11 mouse cellular contexts compared by ENCODE assay signal in the genomic region with DNA sequence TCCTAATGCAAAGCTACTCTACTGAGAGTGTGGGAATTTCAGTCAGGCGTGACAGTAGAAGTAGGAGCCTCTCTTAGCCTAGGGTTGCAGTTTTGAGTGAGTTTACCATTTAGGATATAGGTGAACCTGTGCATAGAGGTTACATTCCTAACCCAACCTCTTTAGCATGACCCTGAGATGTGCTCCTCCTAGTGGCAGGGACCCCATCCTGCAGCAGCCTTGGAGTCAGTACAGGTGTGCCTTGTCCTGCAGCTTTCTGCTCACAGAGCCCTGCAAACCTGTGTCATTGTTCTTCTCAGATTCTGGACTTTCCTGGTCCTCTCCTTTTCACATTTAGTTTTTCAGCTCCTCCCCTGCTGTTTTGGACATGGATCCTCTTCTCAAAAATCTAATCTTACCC.
DNase-seq lines count a peak whose midpoint lies in the region; ATAC-seq and TF ChIP-seq lines count a peak whose summit lies in the region.
"Had no signal": no experiment of that assay in that cellular context is flagged by ENCODE, and none has a peak within 500 bp of the region (broad histone marks: within the 10 kb centered on the region; RNA-seq: fewer than 3 reads in every experiment).

No protein-coding gene starts in this region.

- no peaks in the 10 kb centered on the region for H3K4me1 ChIP-seq in intestine, postnatal 0 days (replicated peaks; ENCODE audit: control insufficient read depth, insufficient read depth, low read length)
- no peaks in the 10 kb centered on the region for H3K4me1 ChIP-seq in intestine, embryonic 15.5 days (replicated peaks)
- no peaks in the 10 kb centered on the region for H3K4me1 ChIP-seq in spleen, adult 2 months (ENCODE audit: control insufficient read depth, insufficient read depth, insufficient read length)
- H3K4me1 ChIP-seq in midbrain, embryonic 11.5 days (ENCODE audit: control insufficient read depth, insufficient read depth, low read length), result no peaks in the 10 kb centered on the region
- H3K4me1 ChIP-seq in forebrain, embryonic 16.5 days (replicated peaks; ENCODE audit: control insufficient read depth, insufficient read depth, low read length), result peaks cover 7% of the 10 kb centered on the region
- H3K4me1 ChIP-seq: heart, embryonic 15.5 days had no signal

- no peak overlapping the region for H3K27ac ChIP-seq in intestine, postnatal 0 days (ENCODE audit: low read depth, low read length)
- no peak overlapping the region for H3K27ac ChIP-seq in intestine, embryonic 15.5 days
- H3K27ac ChIP-seq in spleen, adult 2 months (ENCODE audit: insufficient read depth, low read length), result no peak overlapping the region
- H3K27ac ChIP-seq in midbrain, embryonic 11.5 days (ENCODE audit: low read depth, low read length), result no peak overlapping the region
- H3K27ac ChIP-seq in forebrain, embryonic 16.5 days (ENCODE audit: low read length), result no peak overlapping the region
- H3K27ac ChIP-seq: heart, embryonic 15.5 days had no signal

- no peaks in the 10 kb centered on the region for H3K36me3 ChIP-seq in intestine, postnatal 0 days (ENCODE audit: control insufficient read depth, insufficient read depth)
- H3K36me3 ChIP-seq in intestine, embryonic 15.5 days, result no peaks in the 10 kb centered on the region
- H3K36me3 ChIP-seq in spleen, adult 2 months (ENCODE audit: control insufficient read depth, insufficient read depth, low read length), result no peaks in the 10 kb centered on the region
- H3K36me3 ChIP-seq in midbrain, embryonic 11.5 days (ENCODE audit: control insufficient read depth, insufficient read depth, low read length), result no peaks in the 10 kb centered on the region
- H3K36me3 ChIP-seq in forebrain, embryonic 16.5 days (ENCODE audit: control insufficient read depth, insufficient read depth), result no peaks in the 10 kb centered on the region
- H3K36me3 ChIP-seq: heart, embryonic 15.5 days had no signal

- ATAC-seq in intestine, postnatal 0 days, result no peak
- no peak for ATAC-seq in intestine, embryonic 15.5 days
- no peak for ATAC-seq in midbrain, embryonic 11.5 days (ENCODE audit: low FRiP score)
- ATAC-seq in forebrain, embryonic 16.5 days, result no peak
- ATAC-seq: inflammation-experienced regulatory T-cells, adult 6 months had no signal

- TF ChIP-seq CTCF in intestine, postnatal 0 days (IDR thresholded peaks at IDR 0.05; ENCODE audit: low read depth), result peak; percentile 46
- peak; percentile 19; the same call in 1 of the 2 replicates for TF ChIP-seq CTCF in spleen, adult 2 months (IDR thresholded peaks at IDR 0.05; ENCODE audit: extremely low read depth, insufficient read depth, insufficient read length, insufficient replicate concordance)

- TF ChIP-seq POLR2A in spleen, adult 2 months (IDR thresholded peaks at IDR 0.05; ENCODE audit: low read depth, low read length), result no peak

- no peaks in the 10 kb centered on the region for H3K9me3 ChIP-seq in intestine, postnatal 0 days (ENCODE audit: control insufficient read depth)
- H3K9me3 ChIP-seq in intestine, embryonic 15.5 days, result no peaks in the 10 kb centered on the region
- no peaks in the 10 kb centered on the region for H3K9me3 ChIP-seq in midbrain, embryonic 11.5 days (ENCODE audit: control insufficient read depth, low read length)
- H3K9me3 ChIP-seq in forebrain, embryonic 16.5 days (ENCODE audit: control insufficient read depth, low read length), result no peaks in the 10 kb centered on the region
- H3K9me3 ChIP-seq: heart, embryonic 15.5 days had no signal

- peak in 1 of 2 experiments; percentile 5 for DNase-seq in spleen, adult 2 months (ENCODE audit: low read depth in 1 of 2, low spot score in 2 of 2)
- no peak for DNase-seq in spleen, postnatal 14 days (ENCODE audit: low spot score in 2 of 2)
- DNase-seq in induced T-regulatory cell, adult 2 months (ENCODE audit: low read depth), result peak; percentile 17
- no peak for DNase-seq in gastrocnemius, postnatal 25 days
- DNase-seq in midbrain, embryonic 11.5 days (ENCODE audit: low spot score, missing footprints), result no peak
- DNase-seq: gastrocnemius, postnatal 10 days had no signal

- no peak overlapping the region for H3K4me2 ChIP-seq in intestine, postnatal 0 days (replicated peaks; ENCODE audit: low read depth)
- H3K4me2 ChIP-seq in intestine, embryonic 15.5 days (replicated peaks), result no peak overlapping the region
- H3K4me2 ChIP-seq in midbrain, embryonic 11.5 days, result no peak overlapping the region
- H3K4me2 ChIP-seq in forebrain, embryonic 16.5 days (ENCODE audit: low read length), result no peak overlapping the region
- H3K4me2 ChIP-seq: heart, embryonic 15.5 days had no signal

- H3K9ac ChIP-seq in intestine, postnatal 0 days (ENCODE audit: low read depth, low read length), result no peak overlapping the region
- H3K9ac ChIP-seq in intestine, embryonic 15.5 days, result no peak overlapping the region
- H3K9ac ChIP-seq in midbrain, embryonic 11.5 days (ENCODE audit: low read length), result no peak overlapping the region
- no peak overlapping the region for H3K9ac ChIP-seq in forebrain, embryonic 16.5 days (replicated peaks; ENCODE audit: low read depth, low read length)
- H3K9ac ChIP-seq: heart, embryonic 15.5 days had no signal

- 69% methylated on average over 1 of the region's 1 CpGs for WGBS in intestine, postnatal 0 days
- WGBS in intestine, embryonic 15.5 days, result 65% methylated on average over 1 of the region's 1 CpGs
- WGBS in spleen, adult 2 months, result 67% methylated on average over 1 of the region's 1 CpGs
- 76% methylated on average over 1 of the region's 1 CpGs for WGBS in midbrain, embryonic 11.5 days
- 86% methylated on average over 1 of the region's 1 CpGs for WGBS in forebrain, embryonic 16.5 days

- no peak overlapping the region for H3K4me3 ChIP-seq in intestine, postnatal 0 days (ENCODE audit: low read depth, low read length)
- H3K4me3 ChIP-seq in intestine, embryonic 15.5 days (replicated peaks), result no peak overlapping the region
- H3K4me3 ChIP-seq in spleen, adult 2 months (ENCODE audit: extremely low read depth, insufficient read depth, insufficient read length), result no peak overlapping the region
- H3K4me3 ChIP-seq in midbrain, embryonic 11.5 days (ENCODE audit: low read depth, low read length), result no peak overlapping the region
- H3K4me3 ChIP-seq in forebrain, embryonic 16.5 days (replicated peaks; ENCODE audit: low read length), result no peak overlapping the region
- H3K4me3 ChIP-seq: heart, embryonic 15.5 days had no signal

- no peaks in the 10 kb centered on the region for H3K27me3 ChIP-seq in intestine, postnatal 0 days (replicated peaks; ENCODE audit: control insufficient read depth, insufficient read depth, low read length)
- no peaks in the 10 kb centered on the region for H3K27me3 ChIP-seq in intestine, embryonic 15.5 days (replicated peaks)
- H3K27me3 ChIP-seq in spleen, adult 2 months (ENCODE audit: control insufficient read depth, insufficient read depth, low read length), result no peaks in the 10 kb centered on the region
- no peaks in the 10 kb centered on the region for H3K27me3 ChIP-seq in midbrain, embryonic 11.5 days (ENCODE audit: control insufficient read depth, insufficient read depth, low read length)
- no peaks in the 10 kb centered on the region for H3K27me3 ChIP-seq in forebrain, embryonic 16.5 days (replicated peaks; ENCODE audit: control insufficient read depth, insufficient read depth, low read length)
- H3K27me3 ChIP-seq: heart, embryonic 15.5 days had no signal
